Mouse (Mus musculus) gastrocnemius, postnatal 14 days (tissue): ENCODE results near the gene Dyrk3. TPM values are rescaled to one million over a fixed set of nuclear protein-coding genes. Genes with fewer than 3 reads are reported as not detected.

Experiments used
- DNase-seq: peaks from one replicate; pipeline ENCODE4 v3.0.0; 2021; ENCODE audit warnings: mixed read lengths
- intact Hi-C: fragments of 180-260 bp; cut with DNase I; formaldehyde crosslinking; loops from one replicate; pipeline ENCODE4 v1.15.1; 2025; ENCODE audit warnings: low total_unique reads
- total RNA-seq, 2 experiments: library from RNA; stranded (reverse); gene quantifications; 2 replicates each; pipeline ENCODE4 v1.2.3; 2021

Gene Dyrk3
- total RNA-seq, 2 experiments from 2014 or later, result 0.07 to 0.14 TPM

GRCm38 (mm10) chr1:131119026-131119425, 19.1 kb downstream of the Dyrk3 start:
- no peak for DNase-seq
- intact Hi-C loops, result loop anchor here (5.0 kb wide), 2 partner anchors 33 to 143 kb away; partner anchors contain the start of gene Eif2d

- DNase-seq, result no peak
- intact Hi-C loops, result loop anchor here (5.0 kb wide), 2 partner anchors 34 to 144 kb away; partner anchors contain the start of gene Eif2d
Measured at GRCm38 (mm10) chr1:131118530-131118929, 19.6 kb downstream of the Dyrk3 start.

- intact Hi-C loops, result loop anchor here (5.0 kb wide), 2 partner anchors 36 to 146 kb away; partner anchors contain the start of gene Eif2d
- DNase-seq, result no peak
Measured at GRCm38 (mm10) chr1:131116430-131117011, 21.6 kb downstream of the Dyrk3 start.

GRCm38 (mm10) chr1:131115932-131116331, 22.2 kb downstream of the Dyrk3 start:
- intact Hi-C loops, result loop anchor here (5.0 kb wide), 2 partner anchors 36 to 146 kb away; partner anchors contain the start of gene Eif2d
- DNase-seq, result peak; percentile 57

- DNase-seq, result peak; percentile 31
- intact Hi-C loops, result no loop called here
Measured at GRCm38 (mm10) chr1:131112576-131112975, 25.6 kb downstream of the Dyrk3 start.

- intact Hi-C loops, result no loop called here
- DNase-seq, result peak; percentile 40
Measured at GRCm38 (mm10) chr1:131110525-131111106, 27.5 kb downstream of the Dyrk3 start.

GRCm38 (mm10) chr1:131107575-131108308, 30.4 kb downstream of the Dyrk3 start:
- intact Hi-C loops, result no loop called here
- DNase-seq, result no peak

GRCm38 (mm10) chr1:131103776-131104424, 34.2 kb downstream of the Dyrk3 start:
- no peak for DNase-seq
- intact Hi-C loops, result no loop called here

- DNase-seq, result no peak
- intact Hi-C loops, result no loop called here
Measured at GRCm38 (mm10) chr1:131100808-131101207, 37.3 kb downstream of the Dyrk3 start.

GRCm38 (mm10) chr1:131097700-131098094, 40.4 kb downstream of the Dyrk3 start, which contains the start of gene Mapkapk2:
Gene Mapkapk2 (minus strand): TSS chr1:131097826.
- intact Hi-C loops, result no loop called here
- DNase-seq, result peak; percentile 95

GRCm38 (mm10) chr1:131096803-131097699, 41.1 kb downstream of the Dyrk3 start:
- intact Hi-C loops, result no loop called here
- DNase-seq, result peak; percentile 77

GRCm38 (mm10) chr1:131096132-131096695, 41.9 kb downstream of the Dyrk3 start:
- intact Hi-C loops, result no loop called here
- no peak for DNase-seq

- DNase-seq, result no peak
- intact Hi-C loops, result no loop called here
Measured at GRCm38 (mm10) chr1:131095574-131095973, 42.6 kb downstream of the Dyrk3 start.

GRCm38 (mm10) chr1:131093889-131094288, 44.3 kb downstream of the Dyrk3 start:
- intact Hi-C loops, result no loop called here
- DNase-seq, result no peak

- no peak for DNase-seq
- intact Hi-C loops, result no loop called here
Measured at GRCm38 (mm10) chr1:131092846-131093245, 45.3 kb downstream of the Dyrk3 start.

- no peak for DNase-seq
- intact Hi-C loops, result no loop called here
Measured at GRCm38 (mm10) chr1:131092173-131092572, 46.0 kb downstream of the Dyrk3 start.

GRCm38 (mm10) chr1:131091481-131091880, 46.7 kb downstream of the Dyrk3 start:
- DNase-seq, result no peak
- intact Hi-C loops, result no loop called here

GRCm38 (mm10) chr1:131090877-131091276, 47.3 kb downstream of the Dyrk3 start:
- no peak for DNase-seq
- intact Hi-C loops, result no loop called here

- intact Hi-C loops, result no loop called here
- peak; percentile 44 for DNase-seq
Measured at GRCm38 (mm10) chr1:131090261-131090660, 47.9 kb downstream of the Dyrk3 start.
